Mouse (Mus musculus): Measurements from ENCODE around the gene Serpinb3a.
A peak's percentile ranks its signal among the peaks of the same experiment; 100 is the strongest.
"Not testable (repeated sequence)": the region's sequence is repeated elsewhere in the genome, so short reads cannot be mapped to it uniquely, and the experiment has no call there.

Gene Serpinb3a

GRCm38 (mm10) chr1:107052203-107052602, at the start of gene Serpinb3a:
Gene Serpinb3a, minus strand, starts transcription at chr1:107052303.
- DNase-seq: no peak

- no peak for DNase-seq
These were observed 46.3 kb upstream of the Serpinb3a start for GRCm38 (mm10) chr1:107098417-107098816.

- no peak for DNase-seq
These were observed 31.3 kb upstream of the Serpinb3a start, which contains the start of gene Serpinb3d for GRCm38 (mm10) chr1:107083406-107083805. Gene Serpinb3d, minus strand, starts transcription at chr1:107083506.

- DNase-seq: not testable (repeated sequence)
These were observed 17.9 kb downstream of the Serpinb3a start for GRCm38 (mm10) chr1:107034236-107034635.

- no peak for DNase-seq
These were observed 26.2 kb downstream of the Serpinb3a start for GRCm38 (mm10) chr1:107025886-107026285.

GRCm38 (mm10) chr1:107015210-107015609, 36.9 kb downstream of the Serpinb3a start:
- no peak for DNase-seq

- peak; percentile 3 for DNase-seq
These were observed 37.6 kb downstream of the Serpinb3a start for GRCm38 (mm10) chr1:107014530-107014929.

- DNase-seq: no peak
These were observed 45.8 kb downstream of the Serpinb3a start for GRCm38 (mm10) chr1:107006316-107006715.

GRCm38 (mm10) chr1:107001754-107002153, 50.3 kb downstream of the Serpinb3a start:
- DNase-seq: no peak

- DNase-seq: no peak
These were observed 51.7 kb downstream of the Serpinb3a start for GRCm38 (mm10) chr1:107000424-107000823.
